Mouse (Mus musculus) liver, postnatal 0 days (tissue): Measurements from ENCODE around the gene Dlgap4. TPM values are rescaled to one million over a fixed set of nuclear protein-coding genes. Genes with fewer than 3 reads are reported as not detected.

Source experiments
- ATAC-seq: fragments of 200-750 bp; cut with Nextera tagmentation; 2 replicates; pipeline ENCODE4 v1.8.0; 2017; ENCODE audit warnings: mild to moderate bottlenecking, moderate library complexity
- DNase-seq: peaks from one replicate; pipeline ENCODE4 v3.0.0-alpha.2; 2016
- H3K27ac ChIP-seq: fragments of 300-500 bp; sonication (generic); 2 replicates; pipeline ENCODE4 v1.5.1; 2014; ENCODE audit warnings: antibody characterized with exemption, moderate library complexity, mild to moderate bottlenecking, low read depth
- H3K27me3 ChIP-seq: fragments of 300-500 bp; sonication (generic); 2 replicates; pipeline ENCODE4 v1.6.1; 2014; ENCODE audit warnings: low read length, control low read depth, mixed read lengths; ENCODE audit not compliant: insufficient read depth
- H3K36me3 ChIP-seq: fragments of 300-500 bp; sonication (generic); replicated peaks from 2 replicates; pipeline ENCODE4 v1.6.1; 2014; ENCODE audit warnings: mild to moderate bottlenecking, control low read depth, low read length, moderate library complexity, mixed read lengths; ENCODE audit not compliant: insufficient read depth
- H3K4me1 ChIP-seq: fragments of 300-500 bp; sonication (generic); 2 replicates; pipeline ENCODE4 v1.6.1; 2014; ENCODE audit warnings: antibody characterized with exemption, mild to moderate bottlenecking, control low read depth; ENCODE audit not compliant: insufficient read depth
- H3K4me2 ChIP-seq: fragments of 300-500 bp; sonication (generic); 2 replicates; pipeline ENCODE4 v1.6.1; 2014; ENCODE audit warnings: low read depth, mild to moderate bottlenecking, low read length, moderate library complexity, mixed read lengths
- H3K4me3 ChIP-seq: fragments of 300-500 bp; sonication (generic); 2 replicates; pipeline ENCODE4 v1.5.1; 2014; ENCODE audit warnings: low read depth, low read length
- H3K9ac ChIP-seq: fragments of 300-500 bp; sonication (generic); replicated peaks from 2 replicates; pipeline ENCODE4 v1.6.1; 2014; ENCODE audit warnings: mild to moderate bottlenecking, moderate library complexity
- H3K9me3 ChIP-seq: fragments of 300-500 bp; sonication (generic); 2 replicates; pipeline ENCODE4 v1.6.1; 2016; ENCODE audit warnings: mild to moderate bottlenecking, control low read depth, low read length, mixed read lengths
- CTCF ChIP-seq: sonication (generic); IDR thresholded peaks from 2 replicates; pipeline ENCODE4 v1.5.1; 2016; ENCODE audit warnings: antibody characterized with exemption, low read depth
- EP300 ChIP-seq: IDR thresholded peaks from 2 replicates; pipeline ENCODE4 v1.6.1; 2016; ENCODE audit warnings: antibody characterized with exemption, low read depth, mild to moderate bottlenecking
- WGBS: fragments of 180-500 bp; shearing (Covaris S2); extraction: QIAGEN DNeasy Blood & Tissue Kit; methylation state at CpG from one replicate; pipeline ENCODE4 v1.1.7; 2014; ENCODE audit not compliant: insufficient replicate concordance; 5-methylcytosine and 5-hydroxymethylcytosine counted together
- polyA plus RNA-seq: library from polyadenylated mRNA; unstranded; fragments of >200 nt; fragmentation: Nextera tagmentation; extraction: Ambion mirVana; gene quantifications from 2 replicates; pipeline ENCODE4 v1.2.1, GENCODE M21; 2015

Gene Dlgap4
- polyA plus RNA-seq, 1 experiment from 2014 or later: 10.7 TPM

DNA sequence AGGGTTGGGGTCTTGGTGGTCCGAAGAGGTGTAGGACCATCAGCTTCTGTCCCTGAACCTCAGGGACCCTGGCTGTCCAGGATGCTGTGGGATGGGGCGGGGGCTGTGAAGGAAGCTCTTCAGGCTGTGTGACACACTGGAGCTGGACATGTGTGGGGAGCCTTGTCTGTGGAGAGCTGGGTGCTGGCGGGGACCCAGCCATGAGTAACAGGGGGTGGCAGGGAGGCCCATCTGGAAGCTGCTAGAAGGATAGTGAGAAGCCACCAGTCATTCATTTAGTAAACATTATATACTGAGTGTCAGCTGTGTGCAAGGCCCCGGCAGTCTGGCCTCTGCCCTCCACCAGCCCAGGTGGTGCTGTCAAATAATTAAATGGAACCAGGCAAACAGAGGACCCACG lies 34.5 kb downstream of the Dlgap4 start:
- ATAC-seq (no peak), DNase-seq (no peak)
- H3K4me3 ChIP-seq: no peak overlapping the region
- H3K4me1 ChIP-seq: no peaks in the 10 kb centered on the region
- no peak overlapping the region for H3K4me2 ChIP-seq
- no peaks in the 10 kb centered on the region for H3K27me3 ChIP-seq
- TF ChIP-seq EP300 (no peak), CTCF (no peak)
- no peak overlapping the region for H3K9ac ChIP-seq
- H3K9me3 ChIP-seq: no peaks in the 10 kb centered on the region
- no peak overlapping the region for H3K27ac ChIP-seq
- no peaks in the 10 kb centered on the region for H3K36me3 ChIP-seq
- WGBS: 55% methylated on average over 5 of the region's 5 CpGs

DNA sequence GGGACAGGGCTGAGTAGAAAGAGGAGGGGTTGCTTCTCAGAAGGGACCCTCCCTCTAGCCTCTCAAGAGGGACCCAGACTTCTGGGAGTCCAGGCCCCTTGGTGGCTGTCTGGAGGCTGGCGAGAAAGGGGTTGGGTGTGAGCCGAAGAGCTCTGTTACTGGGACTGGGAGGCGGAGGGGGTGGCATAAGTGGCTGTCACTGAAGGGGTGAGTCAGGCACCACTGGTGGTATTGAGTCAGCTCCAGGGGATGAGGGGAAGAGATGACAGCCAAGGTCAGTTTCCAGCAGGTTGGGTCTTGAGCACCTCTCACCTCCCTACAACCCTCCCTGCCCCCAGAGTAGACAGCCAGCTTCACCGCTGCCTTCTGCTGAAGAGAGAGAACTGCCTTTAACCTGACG lies 35.9 kb downstream of the Dlgap4 start:
- 67% methylated on average over 5 of the region's 5 CpGs for WGBS

GRCm38 (mm10) chr2:156651019-156651418 lies 37.5 kb downstream of the Dlgap4 start:
- Histone ChIP-seq H3K27me3 (no peaks in the 10 kb centered on the region), H3K4me2 (no peak overlapping the region), H3K9me3 (no peaks in the 10 kb centered on the region), H3K4me1 (no peaks in the 10 kb centered on the region), H3K9ac (no peak overlapping the region), H3K36me3 (no peaks in the 10 kb centered on the region), H3K4me3 (no peak overlapping the region), H3K27ac (no peak overlapping the region)
- ATAC-seq (no peak), DNase-seq (no peak)
- WGBS: 53% methylated on average over 6 of the region's 6 CpGs
- TF ChIP-seq CTCF: no peak
- no peak for TF ChIP-seq EP300

More for the DNA sequence above, 35.9 kb downstream of the Dlgap4 start:
- no peak overlapping the region for H3K9ac ChIP-seq
- no peak overlapping the region for H3K27ac ChIP-seq
- H3K4me1 ChIP-seq: no peaks in the 10 kb centered on the region
- no peak overlapping the region for H3K4me3 ChIP-seq
- no peak for TF ChIP-seq EP300
- TF ChIP-seq CTCF: no peak
- H3K36me3 ChIP-seq: no peaks in the 10 kb centered on the region
- H3K4me2 ChIP-seq: no peak overlapping the region
- H3K27me3 ChIP-seq: no peaks in the 10 kb centered on the region
- ATAC-seq: no peak
- no peak for DNase-seq
- no peaks in the 10 kb centered on the region for H3K9me3 ChIP-seq

- H3K4me3 ChIP-seq: no peak overlapping the region
- 11% methylated on average over 8 of the region's 8 CpGs for WGBS
- no peak overlapping the region for H3K4me2 ChIP-seq
- ATAC-seq (no peak), DNase-seq (peak; percentile 72)
- H3K27me3 ChIP-seq: no peaks in the 10 kb centered on the region
- H3K4me1 ChIP-seq: no peaks in the 10 kb centered on the region
- H3K9ac ChIP-seq: no peak overlapping the region
- H3K27ac ChIP-seq: no peak overlapping the region
- no peak for TF ChIP-seq EP300
- no peak for TF ChIP-seq CTCF
- no peaks in the 10 kb centered on the region for H3K36me3 ChIP-seq
- no peaks in the 10 kb centered on the region for H3K9me3 ChIP-seq
Observed at GRCm38 (mm10) chr2:156652841-156653240, 39.3 kb downstream of the Dlgap4 start.

DNA sequence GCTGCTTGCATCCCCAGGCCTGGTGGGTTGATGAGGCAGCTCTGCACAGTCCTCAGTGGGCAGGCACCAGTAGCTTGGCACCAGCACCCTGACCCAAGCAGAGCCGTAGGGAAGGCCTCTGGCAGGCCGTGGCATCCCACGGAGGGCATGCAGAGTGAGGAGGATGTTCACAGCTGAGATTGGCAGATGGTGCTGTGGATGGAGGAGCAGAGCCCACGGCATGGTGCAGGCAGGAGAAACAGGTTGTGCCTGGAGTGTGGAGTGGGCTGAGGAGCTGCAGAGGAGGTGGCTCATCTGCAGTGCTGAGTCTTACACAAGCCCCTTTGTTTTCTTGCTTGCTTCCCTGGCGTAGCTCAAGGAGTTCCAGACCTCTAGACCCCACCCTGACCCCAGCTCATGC lies 40.6 kb downstream of the Dlgap4 start:
- ATAC-seq (no peak), DNase-seq (no peak)
- Histone ChIP-seq H3K27me3 (no peaks in the 10 kb centered on the region), H3K4me3 (no peak overlapping the region), H3K9ac (no peak overlapping the region), H3K4me1 (no peaks in the 10 kb centered on the region), H3K4me2 (no peak overlapping the region), H3K9me3 (no peaks in the 10 kb centered on the region), H3K36me3 (no peaks in the 10 kb centered on the region), H3K27ac (no peak overlapping the region)
- TF ChIP-seq CTCF (no peak), EP300 (no peak)
- WGBS: 62% methylated on average over 5 of the region's 5 CpGs

GRCm38 (mm10) chr2:156655626-156656025 lies 42.1 kb downstream of the Dlgap4 start:
- H3K4me2 ChIP-seq: no peak overlapping the region
- H3K9ac ChIP-seq: no peak overlapping the region
- TF ChIP-seq EP300 (no peak), CTCF (no peak; the same call in 1 of the 2 replicates)
- H3K4me1 ChIP-seq: no peaks in the 10 kb centered on the region
- H3K4me3 ChIP-seq: no peak overlapping the region
- H3K9me3 ChIP-seq: no peaks in the 10 kb centered on the region
- DNase-seq: no peak
- H3K27me3 ChIP-seq: no peaks in the 10 kb centered on the region
- no peak overlapping the region for H3K27ac ChIP-seq
- H3K36me3 ChIP-seq: no peaks in the 10 kb centered on the region
- ATAC-seq: no peak
- WGBS: 50% methylated on average over 5 of the region's 5 CpGs

DNA sequence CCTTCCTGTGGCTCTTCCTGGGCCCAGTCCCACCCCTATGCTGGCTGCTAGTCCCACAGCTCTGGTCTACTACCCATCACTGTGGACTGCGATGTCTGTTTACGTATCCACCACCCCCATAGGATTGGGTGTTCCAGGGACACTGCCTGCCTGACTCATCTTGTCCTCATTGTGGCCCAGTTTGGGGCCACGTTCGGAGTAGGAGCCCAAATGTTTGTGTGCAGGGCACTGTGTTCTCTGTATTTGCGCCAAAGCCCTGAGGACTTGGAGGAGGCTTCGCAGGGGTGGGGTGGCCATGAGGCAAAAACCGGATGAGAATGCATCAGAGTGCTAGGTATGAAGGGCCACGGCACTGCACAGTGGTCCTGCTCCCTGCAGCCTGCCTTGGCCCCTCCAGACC lies 44.0 kb downstream of the Dlgap4 start:
- no peaks in the 10 kb centered on the region for H3K4me1 ChIP-seq
- no peak overlapping the region for H3K27ac ChIP-seq
- no peak overlapping the region for H3K9ac ChIP-seq
- DNase-seq: no peak
- H3K9me3 ChIP-seq: no peaks in the 10 kb centered on the region
- H3K4me3 ChIP-seq: no peak overlapping the region
- ATAC-seq: no peak
- H3K4me2 ChIP-seq: no peak overlapping the region
- 75% methylated on average over 8 of the region's 8 CpGs for WGBS
- no peaks in the 10 kb centered on the region for H3K36me3 ChIP-seq
- TF ChIP-seq CTCF (no peak), EP300 (no peak)
- H3K27me3 ChIP-seq: no peaks in the 10 kb centered on the region
